Mouse (Mus musculus) intestine, embryonic 16.5 days (tissue): ENCODE results near the gene Hnrnph2. TPM values are rescaled to one million over a fixed set of nuclear protein-coding genes. Genes with fewer than 3 reads are reported as not detected.

Experiments
- polyA plus RNA-seq: library from polyadenylated mRNA; unstranded; fragments of >200 nt; fragmentation: Nextera tagmentation; extraction: Ambion mirVana; gene quantifications from 2 replicates; pipeline ENCODE4 v1.2.1, GENCODE M21; 2015

The Hnrnph2 gene
- polyA plus RNA-seq, 1 experiment from 2014 or later: 130 TPM

Other genes with a start within 250 kb of the Hnrnph2 start
- gene Drp2, start 196.6 kb upstream of the Hnrnph2 start, polyA plus RNA-seq: 0.81 and 0.98 TPM in 2 replicates
- not detected in 2 replicates for gene Taf7l, start 124.7 kb upstream of the Hnrnph2 start, polyA plus RNA-seq
- gene Timm8a1, start 59.3 kb upstream of the Hnrnph2 start, polyA plus RNA-seq: 122 and 141 TPM in 2 replicates
- gene Btk, start 17.6 kb upstream of the Hnrnph2 start, polyA plus RNA-seq: 1.0 and 1.4 TPM in 2 replicates
- 311 and 329 TPM in 2 replicates for gene Rpl36a, start 15.5 kb upstream of the Hnrnph2 start, polyA plus RNA-seq
- gene Gla, start 54 bp upstream of the Hnrnph2 start, polyA plus RNA-seq: 9.9 and 14.1 TPM in 2 replicates
- 1.8 and 2.1 TPM in 2 replicates for gene Armcx4, start 85.3 kb downstream of the Hnrnph2 start, polyA plus RNA-seq
- 34.8 and 36.7 TPM in 2 replicates for gene Armcx1, start 116.8 kb downstream of the Hnrnph2 start, polyA plus RNA-seq
- 14.5 and 14.8 TPM in 2 replicates for gene Armcx6, start 150.2 kb downstream of the Hnrnph2 start, polyA plus RNA-seq
- gene Armcx3, start 155.4 kb downstream of the Hnrnph2 start, polyA plus RNA-seq: 57.9 and 60.6 TPM in 2 replicates
- 32.7 and 36.5 TPM in 2 replicates for gene Armcx2, start 208.0 kb downstream of the Hnrnph2 start, polyA plus RNA-seq